Mouse (Mus musculus) heart, adult 8-10 months (tissue): Measurements from ENCODE around the gene Ssxb9. TPM values are rescaled to one million over a fixed set of nuclear protein-coding genes. Genes with fewer than 3 reads are reported as not detected.
"Not testable (repeated sequence)": the region's sequence is repeated elsewhere in the genome, so short reads cannot be mapped to it uniquely, and the experiment has no call there.

Source experiments
- DNase-seq: peaks from one replicate; pipeline ENCODE4 v3.0.0; 2022; ENCODE audit warnings: low spot score
- total RNA-seq, 4 experiments: library from RNA; stranded (reverse); gene quantifications; 2 replicates each; pipeline ENCODE4 v1.2.4; 2022

Ssxb9 gene
- not detected for total RNA-seq

GRCm38 (mm10) chrX:8366678-8367077 lies at the start of gene Ssxb9:
Ssxb9 (plus strand) TSS chrX:8366978.
- not testable (repeated sequence) for DNase-seq

GRCm38 (mm10) chrX:8327124-8327523 lies 39.7 kb upstream of the Ssxb9 start, which contains the start of gene Ssxb10:
Ssxb10 (plus strand) TSS chrX:8327424.
- no peak for DNase-seq

DNA sequence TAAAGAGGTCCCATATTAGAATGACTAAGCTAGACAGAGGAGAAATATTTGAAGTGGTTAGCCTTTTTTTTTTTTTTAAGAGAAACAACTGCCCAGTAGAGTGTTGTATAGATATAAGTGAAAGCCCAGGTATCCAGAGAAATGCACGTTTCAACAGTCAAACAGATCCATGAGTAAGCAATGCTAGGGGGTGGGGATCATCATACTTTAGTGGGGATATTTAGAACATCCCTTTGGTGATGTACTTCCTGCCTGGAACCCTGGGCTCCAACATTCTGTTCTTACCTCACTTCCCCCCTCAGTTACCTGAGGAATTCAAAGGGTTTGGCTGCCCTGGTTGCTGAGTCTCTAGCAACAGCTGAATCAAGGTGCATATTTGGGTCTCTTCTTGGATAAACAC lies 46.2 kb downstream of the Ssxb9 start, which contains the start of gene Ssxb1:
TSS of gene Ssxb1 (plus strand) at position 301 of the 400 bp plus-strand sequence.
- DNase-seq: not testable (repeated sequence)

Other genes starting within 250 kb of the Ssxb9 start
- 10 to 100 TPM; 34.2 to 48.2 (median 41.0) TPM for gene Wdr13, start 234.1 kb upstream of the Ssxb9 start, total RNA-seq
- gene Rbm3, start 221.1 kb upstream of the Ssxb9 start, total RNA-seq: 100 to 1,000 TPM in 1 of 4 experiments, 10 to 100 TPM in 3; 38.2 to 113 (median 59.5) TPM
- 1 to 10 TPM; 3.1 to 5.5 (median 4.4) TPM for gene Tbc1d25, start 190.8 kb upstream of the Ssxb9 start, total RNA-seq
- 10 to 100 TPM; 14.5 to 21.8 (median 17.8) TPM for gene Ebp, start 173.5 kb upstream of the Ssxb9 start, total RNA-seq
- gene Porcn, start 160.5 kb upstream of the Ssxb9 start, total RNA-seq: 1 to 10 TPM; 2.1 to 3.9 (median 2.9) TPM
- gene Ftsj1, start 114.6 kb upstream of the Ssxb9 start, total RNA-seq: 10 to 100 TPM in 3 of 4 experiments, 1 to 10 TPM in 1; 9.8 to 12.3 (median 11.2) TPM
- gene Slc38a5, start 95.8 kb upstream of the Ssxb9 start, total RNA-seq: under 1 TPM in 3 of 4 experiments, not detected in 1; 0.31 to 0.98 (median 0.43) TPM
- gene Ssxb10, start 39.6 kb upstream of the Ssxb9 start, total RNA-seq: not detected
- not detected for gene Ssxb1, start 46.3 kb downstream of the Ssxb9 start, total RNA-seq
- not detected for gene Ssxb2, start 94.7 kb downstream of the Ssxb9 start, total RNA-seq
- gene Gm14459, start 158.0 kb downstream of the Ssxb9 start, total RNA-seq: not detected
- not detected for gene Ssxb6, start 181.3 kb downstream of the Ssxb9 start, total RNA-seq
- not detected for gene Ssxb3, start 224.8 kb downstream of the Ssxb9 start, total RNA-seq